Mouse (Mus musculus) liver (tissue): ENCODE results near the gene Sorcs3.

ENCODE experiments used
- DNase-seq: peaks from one replicate; pipeline ENCODE4 v3.0.0-alpha.2; 2020; ENCODE audit warnings: mixed read lengths

The Sorcs3 gene

DNA sequence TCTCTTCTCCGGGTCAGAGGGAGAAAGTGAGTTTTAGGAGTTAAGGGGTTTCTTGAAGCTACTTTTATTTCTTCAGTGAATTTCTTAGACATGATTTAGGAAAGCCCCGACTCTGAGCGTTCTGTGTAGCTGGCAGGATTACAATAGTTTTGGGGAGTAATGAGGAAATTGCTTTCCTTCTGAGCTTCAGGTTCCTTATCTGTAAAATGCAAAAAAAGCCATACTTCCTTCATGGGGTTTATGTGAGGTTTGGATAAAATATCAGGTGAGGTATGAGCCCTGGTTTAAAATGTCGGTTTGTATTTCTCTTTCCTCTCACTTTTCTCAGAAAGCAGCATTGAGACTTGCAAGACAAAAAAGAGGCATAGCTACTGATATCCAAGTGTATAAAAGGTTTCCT, 327.8 kb downstream of the Sorcs3 start:
- no peak for DNase-seq

DNA sequence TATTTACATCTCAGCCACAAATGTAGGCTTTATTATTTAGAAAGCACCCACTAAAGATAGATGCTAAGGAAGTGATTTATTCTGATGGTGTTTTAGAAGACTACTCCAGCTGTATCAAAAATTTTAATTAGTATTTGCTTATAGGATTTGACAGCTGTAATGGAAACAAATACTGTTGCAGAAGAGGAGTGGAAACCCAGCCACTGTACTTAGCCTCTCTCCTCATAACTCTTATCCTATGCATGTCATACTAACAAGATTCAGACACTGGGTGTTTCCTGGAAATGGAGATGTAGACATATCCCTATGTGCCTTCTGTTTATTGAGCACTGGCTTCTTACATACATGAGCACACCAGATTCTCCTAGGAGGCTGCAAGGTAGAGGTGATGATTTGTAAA, 338.5 kb downstream of the Sorcs3 start:
- no peak for DNase-seq

DNA sequence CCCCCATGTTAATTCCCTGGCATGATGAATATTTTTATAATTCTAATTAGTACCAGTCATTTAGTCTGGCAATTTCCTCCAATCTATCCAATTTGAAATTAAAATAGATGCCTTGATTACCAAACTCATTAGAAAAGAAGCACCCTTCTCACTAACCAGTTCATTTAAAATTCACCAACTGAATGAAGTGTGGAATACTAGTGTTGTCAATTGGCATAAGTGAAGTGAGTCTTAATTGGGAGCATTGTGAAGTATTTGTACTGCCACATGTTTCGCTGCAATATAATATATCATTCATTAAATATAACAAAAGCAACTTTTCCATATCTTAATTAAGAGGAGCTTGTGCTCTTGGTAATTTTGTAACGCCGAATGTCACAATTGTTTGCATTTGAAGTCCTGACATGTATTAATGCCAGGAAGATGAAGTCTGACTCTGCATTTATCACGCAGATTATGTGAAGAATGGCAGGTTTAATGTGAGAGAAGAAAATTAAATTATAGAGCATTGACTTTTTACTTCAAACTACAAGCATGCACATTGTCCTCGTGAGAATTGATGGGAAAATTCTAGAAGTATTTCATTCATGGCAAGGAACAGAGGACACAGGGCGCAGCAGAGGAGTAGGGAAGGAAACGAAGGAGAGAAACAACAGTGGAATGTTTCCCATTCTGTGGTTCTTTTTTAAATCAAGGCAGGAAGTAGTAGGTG, 339.8 kb downstream of the Sorcs3 start:
- no peak for DNase-seq

DNA sequence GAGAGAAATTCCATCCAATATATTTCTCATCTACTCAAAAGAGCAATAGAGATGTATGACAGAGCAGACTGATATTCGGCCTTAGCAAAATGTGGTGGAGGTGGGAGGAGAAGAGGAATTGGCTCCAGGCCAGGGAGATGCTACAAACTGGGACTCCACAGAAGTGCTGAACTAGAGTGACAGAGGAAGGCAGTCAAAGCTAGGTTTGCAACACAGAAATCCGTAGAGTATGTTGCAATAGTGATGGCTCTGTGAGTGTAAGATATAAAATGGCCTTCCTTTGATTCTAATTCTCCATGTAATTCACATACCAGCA, 340.3 kb downstream of the Sorcs3 start:
- DNase-seq = no peak

DNA sequence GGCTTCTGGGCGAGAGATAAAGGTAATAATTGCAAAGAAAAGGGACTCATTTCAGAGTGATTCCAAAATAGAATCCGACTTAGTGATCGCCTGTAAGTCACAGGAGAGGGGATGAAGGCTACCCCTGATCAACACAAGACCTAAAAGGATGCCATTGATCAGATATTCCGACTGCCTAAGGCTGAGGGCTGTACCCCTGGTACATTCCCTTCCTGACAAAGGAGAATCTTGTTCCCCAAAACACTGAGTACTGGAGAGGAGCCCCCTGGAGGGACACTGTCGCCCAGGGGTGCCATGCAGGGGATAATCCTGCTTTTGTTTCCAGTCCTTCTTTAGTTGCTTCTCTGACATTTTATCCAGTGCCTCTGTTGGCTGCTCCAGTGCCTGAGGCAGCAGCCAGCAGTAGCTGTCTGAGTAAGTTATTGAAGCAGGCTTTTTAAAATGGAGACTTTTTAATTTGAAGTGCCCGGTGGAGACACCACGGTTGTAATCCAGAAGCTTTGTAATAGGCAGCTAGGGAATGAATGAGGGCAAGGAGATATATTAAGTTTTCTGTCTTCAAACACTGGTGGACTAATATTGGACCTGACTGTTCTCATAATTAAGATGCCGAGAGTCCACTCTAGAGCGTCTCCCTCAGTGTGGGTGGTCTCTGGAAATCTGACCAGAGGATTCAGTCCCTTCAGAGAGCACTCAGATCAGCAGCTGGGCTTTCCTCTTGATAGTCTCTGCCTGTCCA, 342.5 kb downstream of the Sorcs3 start:
- no peak for DNase-seq

GRCm38 (mm10) chr19:48559432-48559831, 353.6 kb downstream of the Sorcs3 start:
- DNase-seq = no peak

DNA sequence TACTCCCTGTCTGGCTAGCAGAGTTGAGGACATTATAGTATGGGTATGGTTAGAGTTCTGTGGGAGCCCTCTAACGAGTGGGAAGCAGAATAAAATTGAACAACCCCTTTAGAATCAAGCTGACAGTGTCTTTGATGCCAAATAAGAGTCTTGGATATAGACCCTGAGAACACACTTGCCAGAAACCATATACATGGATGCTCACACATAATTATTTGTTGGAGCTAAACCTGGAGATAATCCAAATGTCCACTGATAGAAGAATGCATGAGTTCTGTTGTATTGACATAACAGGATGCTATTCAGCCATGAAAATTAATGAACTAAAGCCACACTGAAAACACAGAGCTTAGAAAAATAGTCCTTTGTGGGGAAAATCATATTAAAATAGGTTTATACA, 369.9 kb downstream of the Sorcs3 start:
- DNase-seq = no peak

DNA sequence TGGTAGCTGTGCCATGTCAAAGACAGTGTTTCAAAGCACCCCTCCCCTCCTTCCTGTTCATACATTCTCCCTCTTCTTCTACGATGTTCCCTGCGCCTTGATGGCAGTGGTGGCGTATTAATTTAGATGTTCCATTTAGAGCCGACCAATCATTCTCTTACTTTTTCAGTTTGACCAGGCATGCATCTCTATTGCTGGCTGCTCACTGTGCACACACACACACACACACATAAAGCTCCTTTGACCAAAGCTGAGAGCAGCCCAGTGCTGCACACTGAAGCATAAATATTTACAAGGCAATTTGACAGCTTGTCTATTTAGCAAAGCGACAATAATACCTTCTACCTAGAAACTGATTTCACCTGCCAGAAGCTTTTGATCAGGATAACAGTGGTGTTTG, 371.3 kb downstream of the Sorcs3 start:
- DNase-seq = no peak

GRCm38 (mm10) chr19:48584938-48585560, 379.2 kb downstream of the Sorcs3 start:
- DNase-seq = no peak

GRCm38 (mm10) chr19:48616951-48617350, 411.1 kb downstream of the Sorcs3 start:
- DNase-seq = no peak

- no peak for DNase-seq
Measured at GRCm38 (mm10) chr19:48630671-48631327, 425.0 kb downstream of the Sorcs3 start.

GRCm38 (mm10) chr19:48642566-48642965, 436.7 kb downstream of the Sorcs3 start:
- no peak for DNase-seq

- no peak for DNase-seq
Measured at GRCm38 (mm10) chr19:48649941-48650340, 444.1 kb downstream of the Sorcs3 start.

DNA sequence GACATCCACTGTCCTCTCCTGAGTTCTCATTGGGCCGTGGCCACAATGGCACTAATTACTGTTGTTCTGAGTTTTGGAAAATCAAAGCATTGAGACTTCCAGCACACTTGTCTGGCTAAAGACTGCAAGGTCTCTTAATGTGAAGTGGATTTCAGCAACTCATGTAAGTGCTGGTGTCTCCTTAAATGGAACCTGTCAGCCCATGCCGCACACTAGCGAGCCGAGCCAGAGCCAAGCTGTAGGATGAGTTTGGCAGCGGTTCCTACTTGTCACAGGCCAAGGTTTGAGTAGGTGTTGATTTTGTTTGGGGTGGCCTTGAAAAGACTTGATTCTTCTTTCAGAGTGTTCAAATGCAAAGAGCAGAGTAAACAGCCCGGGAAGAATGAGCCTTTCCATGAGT, 445.8 kb downstream of the Sorcs3 start:
- DNase-seq = no peak

GRCm38 (mm10) chr19:48660201-48660600, 454.4 kb downstream of the Sorcs3 start:
- no peak for DNase-seq

GRCm38 (mm10) chr19:48679896-48680295, 474.1 kb downstream of the Sorcs3 start:
- no peak for DNase-seq

GRCm38 (mm10) chr19:48682485-48682884, 476.7 kb downstream of the Sorcs3 start:
- no peak for DNase-seq

- DNase-seq = no peak
Measured at GRCm38 (mm10) chr19:48686369-48686768, 480.5 kb downstream of the Sorcs3 start.

- DNase-seq = no peak
Measured at GRCm38 (mm10) chr19:48700111-48700658, 494.4 kb downstream of the Sorcs3 start.

GRCm38 (mm10) chr19:48703763-48704162, 497.9 kb downstream of the Sorcs3 start:
- DNase-seq = no peak

- DNase-seq = no peak
Measured at GRCm38 (mm10) chr19:48706267-48706923, 500.6 kb downstream of the Sorcs3 start.

- no peak for DNase-seq
Measured at GRCm38 (mm10) chr19:48706924-48707320, 501.1 kb downstream of the Sorcs3 start.
